Mouse (Mus musculus) urinary bladder, postnatal 36 days (tissue): Measurements from ENCODE around the gene Rab43.
A peak's percentile ranks its signal among the peaks of the same experiment; 100 is the strongest.

ENCODE experiments used
- DNase-seq, 2 experiments: peaks; one replicate each; pipeline ENCODE4 v3.0.0; 2022; ENCODE audit warnings: low spot score in 2 of 2, mixed read lengths in 1 of 2

The Rab43 gene

DNA sequence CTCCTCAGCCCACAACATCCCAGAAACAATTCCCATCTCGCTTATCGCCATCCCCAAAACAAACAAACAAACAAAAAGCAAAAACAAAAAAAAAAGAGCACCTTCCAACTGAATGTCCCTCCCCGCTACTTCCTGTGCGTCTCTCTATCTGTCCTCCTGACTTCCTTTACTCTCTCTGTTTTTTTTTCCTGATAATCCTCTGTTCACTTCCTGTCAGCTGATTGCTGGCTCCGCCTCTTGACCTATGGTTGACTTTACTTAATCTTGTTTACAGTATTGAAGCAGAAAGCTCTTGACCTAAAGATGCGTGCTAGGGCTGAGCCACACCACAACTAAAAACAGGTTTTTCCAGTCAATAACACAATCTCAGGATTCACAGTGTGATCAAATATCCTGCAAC, 63.4 kb downstream of the Rab43 start:
- no peak for DNase-seq

DNA sequence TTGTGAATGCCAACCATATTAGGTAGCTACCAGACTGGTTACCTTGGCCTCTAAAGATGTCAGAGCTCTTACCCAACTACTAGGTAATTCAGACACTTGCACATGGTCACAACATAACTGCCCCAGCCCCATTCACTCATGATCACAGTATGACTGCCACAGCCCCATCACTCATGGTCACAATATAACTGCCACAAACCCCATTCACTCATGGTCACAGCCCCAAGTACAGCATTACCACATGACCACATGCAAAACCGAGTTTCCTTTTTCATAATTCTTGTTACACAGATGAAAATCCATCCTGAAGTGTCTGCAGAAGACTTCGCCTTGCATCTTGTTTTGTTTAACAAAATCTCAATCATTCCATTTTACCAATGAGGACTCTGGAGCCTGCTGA, 63.9 kb downstream of the Rab43 start:
- DNase-seq: no peak

DNA sequence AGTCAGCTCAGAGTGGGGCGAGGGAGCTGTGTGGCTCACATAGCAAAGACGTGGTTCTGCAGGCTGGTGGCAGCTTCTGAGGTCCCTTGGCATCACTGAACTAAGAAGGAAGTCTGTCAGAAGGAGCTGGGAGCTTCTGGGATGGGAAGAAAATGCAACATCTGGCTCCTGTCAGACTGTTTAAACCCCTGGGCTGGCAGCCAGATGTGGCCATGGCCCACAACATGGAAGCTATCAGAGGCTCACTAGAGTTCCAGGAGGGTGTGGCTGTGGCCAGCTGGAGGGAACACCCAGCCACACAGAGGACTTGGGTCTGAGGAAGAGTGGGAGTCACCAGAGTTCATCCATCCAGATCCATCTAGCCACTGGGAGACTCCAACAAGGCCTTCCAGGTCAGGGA, 65.1 kb downstream of the Rab43 start:
- DNase-seq: peak in 1 of 2 experiments; percentile 55

DNA sequence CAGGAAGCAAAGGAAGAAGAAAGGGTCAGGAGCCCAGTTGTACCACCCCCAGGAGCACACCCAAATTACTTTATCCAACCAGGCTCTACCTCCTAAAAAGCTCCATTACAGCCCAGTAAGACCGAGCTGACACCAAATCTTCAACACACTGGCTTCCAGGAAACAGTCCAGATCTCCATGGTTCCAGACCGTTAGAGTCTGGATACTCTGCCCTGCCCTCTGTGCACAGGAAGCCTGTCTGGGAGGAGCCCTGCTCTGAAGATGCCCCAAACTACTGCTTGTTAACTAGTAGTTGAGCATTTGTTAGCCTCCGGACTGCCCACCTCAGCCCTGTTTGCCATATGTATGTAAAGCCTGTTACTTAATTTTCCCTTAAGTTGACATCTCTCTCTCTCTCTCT, 65.9 kb downstream of the Rab43 start:
- peak in 1 of 2 experiments; percentile 31 for DNase-seq

DNA sequence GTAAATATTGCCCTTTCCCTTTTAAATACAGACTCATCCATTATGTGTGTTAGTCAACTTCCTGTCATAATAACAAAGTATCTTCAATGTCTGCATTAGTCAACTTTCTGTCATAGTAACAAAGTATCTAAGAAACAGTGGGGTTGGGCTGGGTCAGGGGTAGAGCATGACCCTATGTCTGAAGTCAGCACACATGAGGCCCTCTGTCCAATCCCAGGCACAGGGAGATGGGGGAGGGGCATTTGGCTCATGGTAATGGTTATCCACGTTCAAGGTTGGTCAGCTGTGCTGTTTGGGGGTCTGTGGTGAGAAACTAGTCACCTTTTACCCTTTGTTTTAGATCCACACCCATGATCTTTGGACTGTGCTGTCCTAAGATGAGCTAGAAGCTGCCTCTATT, 66.7 kb downstream of the Rab43 start:
- no peak for DNase-seq

DNA sequence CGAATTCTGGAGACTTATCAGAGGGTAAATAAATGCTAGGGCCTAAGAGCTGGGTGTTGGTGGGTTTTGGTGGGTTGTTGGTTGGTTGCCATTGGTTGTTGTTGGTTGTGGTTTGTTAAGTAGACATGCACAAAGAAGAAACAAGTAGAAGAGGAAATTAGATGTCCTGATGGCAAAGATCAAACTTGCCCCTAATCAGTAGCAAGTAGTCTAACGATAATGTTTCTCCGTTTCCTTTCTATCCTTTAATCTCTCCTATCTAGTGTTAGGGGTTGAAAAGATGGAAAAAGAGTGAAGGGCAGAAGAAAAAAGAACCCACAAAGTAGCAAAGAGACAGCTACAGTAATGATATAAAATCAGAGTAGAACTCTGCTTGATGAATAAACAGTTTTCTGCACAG, 67.3 kb downstream of the Rab43 start:
- no peak for DNase-seq

DNA sequence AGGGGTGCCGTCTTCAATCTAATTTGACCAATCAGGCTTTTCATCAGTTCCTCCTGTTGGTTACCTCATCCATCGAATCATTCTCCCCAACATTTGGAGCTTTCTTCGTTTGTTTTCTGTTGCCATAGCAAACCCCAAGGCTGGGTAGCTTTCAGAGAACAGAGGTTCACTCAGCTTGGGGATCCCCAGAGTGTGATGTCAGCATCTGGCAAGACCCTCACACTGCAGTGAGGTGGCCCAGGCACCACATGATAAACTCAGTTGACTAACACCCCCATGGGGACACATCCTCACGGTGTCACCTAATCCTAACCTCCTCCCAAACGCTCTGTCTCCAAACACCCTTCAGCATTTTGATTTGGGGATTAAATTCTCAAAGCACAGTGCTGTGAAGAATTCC, 68.7 kb downstream of the Rab43 start:
- peak in 1 of 2 experiments; percentile 25 for DNase-seq

DNA sequence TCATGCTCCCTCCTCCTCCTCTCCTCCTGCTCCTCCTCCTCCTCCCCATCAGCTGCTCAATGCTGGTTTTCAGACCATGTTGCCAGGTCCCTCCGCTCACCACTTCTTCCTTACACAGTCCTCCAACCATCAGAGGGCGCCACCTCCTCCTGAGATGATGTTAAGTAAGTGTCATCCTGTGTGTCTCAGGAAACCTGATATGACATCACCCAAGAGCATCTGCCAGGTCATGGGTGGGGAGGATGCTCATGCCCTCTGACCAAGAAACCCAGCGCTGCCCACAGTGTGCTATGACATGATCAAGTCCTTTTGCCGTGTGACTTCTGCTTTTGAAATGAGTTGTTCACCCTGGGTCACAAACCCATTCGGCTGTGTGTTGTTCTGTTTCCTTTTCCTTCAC, 69.2 kb downstream of the Rab43 start:
- DNase-seq: no peak

DNA sequence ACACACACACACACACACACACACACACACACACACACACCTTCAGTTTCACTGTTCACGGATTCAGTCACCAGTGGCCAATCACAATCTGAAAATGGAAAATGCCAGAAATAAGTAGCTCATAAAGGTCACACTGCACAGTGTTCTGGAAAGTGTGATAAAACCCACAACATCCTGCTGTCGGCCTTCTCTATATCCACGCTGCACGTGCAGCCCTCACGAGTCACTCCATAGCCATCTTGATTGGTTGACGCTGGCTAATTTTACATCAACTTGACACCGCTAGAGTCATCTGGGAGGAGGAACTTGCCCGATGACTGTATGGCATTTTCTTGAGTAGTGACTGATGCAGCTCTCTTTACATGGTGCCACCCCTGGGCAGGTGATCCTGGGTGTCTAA, 70.0 kb downstream of the Rab43 start:
- DNase-seq: no peak

DNA sequence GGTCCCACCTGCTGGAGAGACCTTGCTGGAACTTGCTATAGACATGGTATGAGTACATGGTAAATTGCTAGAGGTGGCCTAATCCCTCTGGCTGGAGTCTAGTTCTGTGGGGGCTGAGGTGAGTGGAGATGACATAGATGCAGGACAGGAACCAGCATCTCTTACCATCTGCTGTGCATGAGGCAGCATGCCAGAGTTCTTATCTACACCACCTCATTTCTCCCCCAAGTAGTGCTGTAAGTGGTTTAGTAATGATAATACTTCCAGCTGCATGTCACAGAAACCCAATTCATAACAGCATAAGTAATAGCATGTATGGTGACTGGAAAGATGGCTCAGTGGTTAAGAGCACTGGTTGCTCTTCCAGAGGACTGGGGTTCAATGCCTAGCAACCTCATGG, 71.5 kb downstream of the Rab43 start:
- DNase-seq: no peak

DNA sequence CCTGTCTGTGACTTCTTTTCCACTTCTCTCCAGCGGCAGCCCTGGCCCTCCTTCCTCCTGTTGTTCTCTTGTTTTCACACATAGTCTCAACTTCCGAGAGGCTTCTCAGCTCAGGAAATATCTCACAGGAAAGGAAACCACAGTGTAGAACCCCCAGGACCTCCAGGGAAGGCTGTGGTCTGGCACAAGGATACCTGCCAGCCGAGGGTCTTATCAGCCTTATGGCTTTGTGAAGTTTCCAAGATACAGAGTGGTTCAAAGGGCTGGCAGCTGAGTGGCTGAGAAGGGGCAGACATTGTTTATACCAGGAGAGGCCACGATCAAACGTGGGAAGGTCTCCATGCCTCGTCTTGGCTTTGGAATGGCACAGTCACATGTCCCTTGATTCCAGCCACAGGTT, 72.1 kb downstream of the Rab43 start:
- no peak for DNase-seq
